Mouse (Mus musculus): ENCODE results near the gene Ctbp2.

The Ctbp2 gene

GRCm38 (mm10) chr7:133040688-133041345 is 83.3 kb downstream of the Ctbp2 start:
- no peak for DNase-seq (ENCODE audit: low spot score in 2 of 2)

- DNase-seq (ENCODE audit: low spot score in 2 of 2) = no peak
Measured at GRCm38 (mm10) chr7:133039556-133040255, 84.4 kb downstream of the Ctbp2 start.

DNA sequence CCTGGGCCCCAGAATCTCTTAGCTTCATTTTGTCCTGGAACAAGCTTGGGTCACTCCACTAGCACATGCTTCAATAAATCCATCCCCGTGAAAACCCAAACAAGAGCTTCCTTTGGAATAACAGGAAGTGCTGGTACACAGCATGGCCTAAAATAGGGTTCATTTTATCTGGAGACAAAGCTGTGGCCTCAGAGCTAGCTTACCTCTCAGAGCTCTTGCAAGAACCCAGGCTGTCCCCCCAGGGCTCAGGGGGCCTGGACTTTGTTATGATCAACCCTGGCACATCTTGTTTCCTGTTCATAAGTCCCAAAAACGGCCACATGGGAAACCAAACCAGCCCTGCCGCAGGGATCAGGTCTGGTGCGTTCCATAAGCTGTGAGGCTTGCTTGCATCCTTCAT is 86.5 kb downstream of the Ctbp2 start:
- DNase-seq (ENCODE audit: low spot score in 2 of 2) = no peak

- DNase-seq (ENCODE audit: low spot score in 2 of 2) = no peak
Measured at GRCm38 (mm10) chr7:133037217-133037616, 86.9 kb downstream of the Ctbp2 start.

- no peak for DNase-seq (ENCODE audit: low spot score in 2 of 2)
Measured at GRCm38 (mm10) chr7:133035901-133036300, 88.3 kb downstream of the Ctbp2 start.

- peak in 1 of 2 experiments; percentile 10 for DNase-seq (ENCODE audit: low spot score in 2 of 2)
Measured at GRCm38 (mm10) chr7:133032589-133033203, 91.5 kb downstream of the Ctbp2 start.

DNA sequence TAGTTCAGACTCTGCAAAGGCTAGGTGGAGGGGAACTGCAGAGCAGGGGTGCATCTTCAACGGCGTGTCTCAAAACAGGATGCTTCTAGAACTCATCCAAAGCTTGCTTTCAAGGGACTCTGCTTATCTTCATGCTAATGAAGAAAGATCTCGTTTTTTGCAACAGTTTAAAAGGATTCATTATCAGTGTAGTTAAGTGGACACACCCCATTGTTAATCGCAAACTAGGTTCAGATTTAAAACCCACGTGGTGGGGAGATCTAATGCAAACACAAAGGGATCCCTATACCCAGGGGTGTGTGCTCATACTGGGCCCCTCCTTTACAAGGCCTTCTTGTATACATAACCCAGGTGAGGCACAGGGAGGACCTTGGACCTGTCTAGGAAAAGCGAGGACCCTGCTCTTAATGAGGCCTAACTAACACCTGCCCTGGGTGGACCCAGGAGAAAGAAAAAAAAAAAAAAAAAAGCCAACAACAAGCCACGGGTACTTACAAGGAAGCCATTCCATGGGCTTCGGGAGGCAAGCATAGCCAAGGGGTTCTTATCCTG is 94.6 kb downstream of the Ctbp2 start:
- DNase-seq (ENCODE audit: low spot score in 2 of 2) = no peak

GRCm38 (mm10) chr7:133029004-133029403 is 95.2 kb downstream of the Ctbp2 start:
- no peak for DNase-seq (ENCODE audit: low spot score in 2 of 2)

DNA sequence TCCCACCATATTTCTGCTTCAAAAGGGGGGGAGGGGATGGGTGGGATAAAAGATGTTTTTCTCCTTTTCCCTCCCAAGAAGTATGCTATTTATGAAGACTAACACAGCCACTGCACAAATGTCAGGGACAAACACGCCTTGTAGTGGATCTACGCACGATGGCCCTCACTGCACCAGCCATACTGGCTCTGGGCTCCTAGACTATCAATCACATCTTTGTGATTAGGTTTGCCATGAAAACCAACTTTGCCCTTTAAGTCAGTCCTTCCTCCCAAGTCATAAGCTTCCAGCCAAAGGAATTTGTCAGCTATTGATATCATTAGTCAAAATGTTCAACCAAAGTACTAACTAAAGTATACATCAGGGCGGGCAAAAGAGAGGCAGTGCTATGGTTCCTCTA is 96.2 kb downstream of the Ctbp2 start:
- no peak for DNase-seq (ENCODE audit: low spot score in 2 of 2)

GRCm38 (mm10) chr7:133024694-133025093 is 99.5 kb downstream of the Ctbp2 start:
- DNase-seq (ENCODE audit: low spot score in 2 of 2) = no peak

- no peak for DNase-seq (ENCODE audit: low spot score in 2 of 2)
Measured at GRCm38 (mm10) chr7:133019481-133020020, 104.6 kb downstream of the Ctbp2 start.

DNA sequence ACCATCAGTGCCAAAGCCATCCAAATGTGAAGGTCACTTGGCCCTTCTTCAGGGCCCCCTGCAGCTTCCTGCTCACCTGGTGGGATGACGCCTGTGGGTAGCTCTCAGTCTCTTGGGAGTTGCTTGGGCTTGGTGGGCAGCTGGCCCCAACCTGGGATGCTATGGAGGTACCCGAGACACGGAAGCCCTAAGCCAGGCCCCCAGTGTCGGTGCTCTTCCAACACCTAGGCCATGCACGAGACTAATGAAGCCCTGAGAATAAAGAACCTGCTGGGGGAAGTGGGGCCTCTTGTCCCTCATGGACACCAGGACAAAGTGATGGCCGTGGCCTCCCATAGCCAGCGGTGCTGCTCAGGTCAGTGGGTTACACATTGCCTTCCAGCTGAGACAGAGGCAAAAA is 105.2 kb downstream of the Ctbp2 start:
- DNase-seq (ENCODE audit: low spot score in 2 of 2) = no peak

DNA sequence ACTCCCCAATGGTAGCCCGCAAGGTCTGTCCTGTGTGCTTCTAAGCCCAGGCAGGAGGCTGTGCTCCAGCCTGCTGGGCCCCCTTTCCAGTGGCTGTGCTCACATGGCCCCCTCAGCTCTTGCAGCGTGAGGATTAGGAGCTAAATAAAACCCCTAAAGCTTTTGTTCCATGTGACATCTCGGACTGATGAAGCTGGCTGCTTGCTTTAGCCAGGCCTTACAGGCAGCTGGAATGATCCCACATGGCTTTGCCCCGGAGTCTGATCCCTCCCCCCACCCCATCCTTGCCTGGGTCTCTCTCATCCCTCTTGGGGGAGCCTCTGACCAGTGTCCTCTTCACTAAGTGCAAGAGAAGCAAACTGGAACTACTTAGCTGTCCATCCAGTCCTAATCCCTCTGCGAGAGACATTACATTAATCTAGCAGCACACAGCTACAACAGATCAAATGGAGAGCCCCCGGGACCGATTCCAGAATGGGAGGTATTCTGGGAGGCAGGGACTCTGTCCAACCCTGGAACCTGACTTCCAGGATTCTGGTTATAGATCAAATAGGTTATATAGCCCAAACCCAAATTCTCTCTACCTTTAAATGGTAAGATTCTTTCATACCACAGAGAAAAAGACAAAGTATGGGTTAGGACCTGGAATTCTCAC is 108.6 kb downstream of the Ctbp2 start:
- no peak for DNase-seq (ENCODE audit: low spot score in 2 of 2)

GRCm38 (mm10) chr7:133014631-133015030 is 109.5 kb downstream of the Ctbp2 start:
- DNase-seq (ENCODE audit: low spot score in 2 of 2) = no peak

- no peak for DNase-seq (ENCODE audit: low spot score in 2 of 2)
Measured at GRCm38 (mm10) chr7:133013923-133014322, 110.2 kb downstream of the Ctbp2 start.

DNA sequence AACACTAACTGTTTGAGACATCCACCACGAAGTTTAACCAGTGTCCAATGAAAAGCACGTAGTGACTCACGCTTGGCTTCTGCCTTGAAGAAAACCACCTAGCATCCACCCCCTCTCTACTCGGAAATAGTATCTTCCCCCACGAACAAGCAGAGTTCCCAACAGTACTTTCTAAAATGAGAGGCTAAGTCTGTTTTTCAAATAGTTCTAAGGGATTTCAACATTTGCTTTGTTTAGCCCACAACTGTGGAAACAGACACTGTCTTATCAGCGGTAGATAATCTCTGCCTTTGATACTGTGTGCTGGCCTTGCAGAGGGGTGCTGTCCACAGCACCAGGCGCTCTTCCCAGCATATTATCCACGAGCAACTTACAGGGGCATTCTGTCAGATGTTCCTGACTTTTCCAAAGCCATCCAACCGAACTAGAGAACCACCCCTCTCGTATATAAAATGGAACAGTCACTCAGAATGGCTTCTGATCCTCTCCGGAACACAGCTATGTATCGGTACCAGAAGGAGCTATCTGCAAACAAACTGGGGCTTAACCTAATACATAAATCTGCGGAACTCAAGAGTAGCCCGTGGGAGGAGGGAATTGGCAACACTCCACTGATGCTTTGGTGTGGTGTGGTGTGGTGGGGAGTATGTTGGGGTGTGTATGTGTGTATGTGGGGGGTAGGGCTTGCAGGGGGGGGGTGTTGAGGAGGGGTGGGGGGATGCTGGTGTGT is 111.4 kb downstream of the Ctbp2 start:
- DNase-seq (ENCODE audit: low spot score in 2 of 2) = no peak

GRCm38 (mm10) chr7:133011611-133012010 is 112.5 kb downstream of the Ctbp2 start:
- DNase-seq (ENCODE audit: low spot score in 2 of 2) = no peak

DNA sequence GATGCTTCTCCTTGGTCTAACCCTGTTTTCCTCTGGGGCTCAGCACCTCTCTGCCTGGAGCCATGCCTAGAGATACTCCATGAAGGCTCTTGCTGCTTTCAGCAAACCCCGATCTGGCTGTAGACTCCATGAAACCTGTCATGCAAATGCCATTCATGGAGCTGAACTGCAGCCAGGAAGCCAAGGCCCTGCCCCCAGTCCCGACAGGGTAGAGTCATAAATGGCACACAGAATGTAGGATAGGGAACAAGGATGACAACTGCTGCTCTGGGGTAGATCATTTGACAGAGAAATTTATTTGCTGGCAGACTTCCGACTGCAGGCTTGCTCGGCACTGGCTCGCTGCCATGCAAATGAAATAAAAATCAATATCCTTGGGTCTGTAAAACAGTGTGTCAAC is 113.0 kb downstream of the Ctbp2 start:
- DNase-seq (ENCODE audit: low spot score in 2 of 2) = no peak

DNA sequence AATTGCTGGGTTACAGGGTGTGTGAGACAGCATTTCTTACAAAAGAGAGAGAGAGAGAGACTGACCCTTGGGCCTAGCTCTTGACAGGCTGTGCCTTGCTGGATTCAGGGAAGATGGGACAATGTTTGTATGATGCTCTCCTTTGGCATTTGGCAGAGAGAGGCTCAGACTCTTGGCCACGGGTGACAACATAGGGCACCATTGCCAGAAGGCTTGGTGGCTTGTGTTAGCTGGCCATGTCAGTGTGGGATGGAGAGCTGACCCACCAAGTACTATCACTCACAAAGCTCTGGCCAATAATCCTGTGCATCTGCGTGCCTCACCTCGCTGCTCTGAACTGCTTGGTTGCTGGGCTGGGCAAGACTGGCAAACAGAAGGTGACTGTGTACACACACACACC is 113.7 kb downstream of the Ctbp2 start:
- DNase-seq (ENCODE audit: low spot score in 2 of 2) = no peak

GRCm38 (mm10) chr7:133009676-133010075 is 114.5 kb downstream of the Ctbp2 start:
- DNase-seq (ENCODE audit: low spot score in 2 of 2) = no peak

DNA sequence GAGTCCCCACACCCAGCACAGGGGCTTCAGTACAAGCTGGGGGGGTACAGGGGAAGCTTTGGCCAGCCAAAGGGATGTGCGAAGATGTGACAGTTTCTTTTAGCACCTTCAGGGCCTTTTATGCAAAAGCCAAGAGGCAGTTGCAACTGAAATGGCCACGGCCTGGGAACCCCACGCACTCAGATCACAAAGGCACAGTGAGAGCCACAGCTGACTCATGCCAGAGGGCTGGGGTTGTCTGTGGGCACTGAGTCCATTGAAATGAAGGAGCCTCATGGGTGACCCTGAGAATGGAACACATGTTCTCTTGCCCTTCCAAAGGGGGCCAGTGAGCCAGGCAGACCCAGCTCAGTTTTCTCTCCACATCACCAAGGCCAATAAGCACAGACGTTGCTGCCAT is 115.5 kb downstream of the Ctbp2 start:
- no peak for DNase-seq (ENCODE audit: low spot score in 2 of 2)

Measured in thymus, postnatal 10 days (tissue).